Mouse (Mus musculus) forebrain, embryonic 13.5 days (tissue): ENCODE data around the gene Kntc1. TPM values are rescaled to one million over a fixed set of nuclear protein-coding genes. Genes with fewer than 3 reads are reported as not detected.
"Not testable (repeated sequence)": the region's sequence is repeated elsewhere in the genome, so short reads cannot be mapped to it uniquely, and the experiment has no call there.

ENCODE experiments used
- ATAC-seq: fragments of 200-750 bp; cut with Nextera tagmentation; 2 replicates; pipeline ENCODE4 v1.8.0; 2017
- H3K27ac ChIP-seq: fragments of 300-500 bp; sonication (generic); 2 replicates; pipeline ENCODE4 v1.5.1; 2015; ENCODE audit warnings: inconsistent platforms, mild to moderate bottlenecking, moderate library complexity
- H3K27me3 ChIP-seq: fragments of 300-500 bp; sonication (generic); 2 replicates; pipeline ENCODE4 v1.6.1; 2015; ENCODE audit warnings: mild to moderate bottlenecking, inconsistent platforms
- H3K36me3 ChIP-seq: fragments of 300-500 bp; sonication (generic); 2 replicates; pipeline ENCODE4 v1.6.1; 2015; ENCODE audit warnings: mild to moderate bottlenecking, inconsistent platforms; ENCODE audit not compliant: poor library complexity, severe bottlenecking
- H3K4me1 ChIP-seq: fragments of 300-500 bp; sonication (generic); 2 replicates; pipeline ENCODE4 v1.6.1; 2015; ENCODE audit warnings: inconsistent platforms
- H3K4me2 ChIP-seq: fragments of 300-500 bp; sonication (generic); 2 replicates; pipeline ENCODE4 v1.6.1; 2015; ENCODE audit warnings: inconsistent platforms, mild to moderate bottlenecking, moderate library complexity
- H3K4me3 ChIP-seq: fragments of 300-500 bp; sonication (generic); 2 replicates; pipeline ENCODE4 v1.5.1; 2015; ENCODE audit warnings: mild to moderate bottlenecking, inconsistent platforms
- H3K9ac ChIP-seq: fragments of 300-500 bp; sonication (generic); 2 replicates; pipeline ENCODE4 v1.6.1; 2015; ENCODE audit warnings: mild to moderate bottlenecking, inconsistent platforms
- H3K9me3 ChIP-seq: fragments of 300-500 bp; sonication (generic); replicated peaks from 2 replicates; pipeline ENCODE4 v1.6.1; 2016; ENCODE audit warnings: inconsistent platforms
- WGBS: fragments of 180-500 bp; shearing (Covaris S2); methylation state at CpG from one replicate; pipeline ENCODE4 v1.1.7; 2015; 5-methylcytosine and 5-hydroxymethylcytosine counted together
- polyA plus RNA-seq: library from polyadenylated mRNA; unstranded; fragments of >200 nt; fragmentation: Nextera tagmentation; extraction: Ambion mirVana; gene quantifications from 2 replicates; pipeline ENCODE4 v1.2.1, GENCODE M21; 2015

The Kntc1 gene
- 28.1 and 28.3 TPM in 2 replicates for polyA plus RNA-seq

- peak; percentile 98 for ATAC-seq
- no peaks in the 10 kb centered on the region for H3K27me3 ChIP-seq
- peak within 1 kb of the TSS; percentile 77 for H3K9ac ChIP-seq
- H3K27ac ChIP-seq: peak within 1 kb of the TSS; percentile 98
- WGBS: under 1% methylated on average over 63 of the region's 63 CpGs
- H3K4me3 ChIP-seq: peak within 1 kb of the TSS; percentile 74
- no peaks in the 10 kb centered on the region for H3K9me3 ChIP-seq
- peaks cover 13% of the 10 kb centered on the region for H3K36me3 ChIP-seq
- H3K4me1 ChIP-seq: peaks cover 37% of the 10 kb centered on the region
- peak within 1 kb of the TSS; percentile 83 for H3K4me2 ChIP-seq
These were observed at the start of gene Kntc1, which contains the start of gene Rsrc2 for GRCm38 (mm10) chr5:123749065-123750064. Gene Kntc1, plus strand, starts transcription at chr5:123749716. Gene Rsrc2, minus strand, starts transcription at chr5:123749414.

- Histone ChIP-seq H3K9me3 (no peaks in the 10 kb centered on the region), H3K4me2 (no peak overlapping the region), H3K4me3 (no peak overlapping the region), H3K36me3 (peaks cover 79% of the 10 kb centered on the region), H3K27me3 (no peaks in the 10 kb centered on the region), H3K27ac (no peak overlapping the region; the same call in 1 of the 2 replicates), H3K9ac (no peak overlapping the region), H3K4me1 (no peaks in the 10 kb centered on the region)
- ATAC-seq: no peak
- whole genome bisulfite sequencing: 75% methylated on average over 11 of the region's 11 CpGs
These were observed 48.9 kb upstream of the Kntc1 start for GRCm38 (mm10) chr5:123700625-123701024.

- no peak for ATAC-seq
- 95% methylated on average over 12 of the region's 12 CpGs for WGBS
These were observed 40.9 kb upstream of the Kntc1 start for GRCm38 (mm10) chr5:123708598-123708997.

GRCm38 (mm10) chr5:123709571-123709970, 39.9 kb upstream of the Kntc1 start:
- H3K4me3 ChIP-seq: no peak overlapping the region
- 93% methylated on average over 4 of the region's 4 CpGs for WGBS
- H3K9ac ChIP-seq: no peak overlapping the region
- H3K9me3 ChIP-seq: no peaks in the 10 kb centered on the region
- H3K27ac ChIP-seq: no peak overlapping the region
- no peaks in the 10 kb centered on the region for H3K4me1 ChIP-seq
- H3K4me2 ChIP-seq: no peak overlapping the region
- H3K36me3 ChIP-seq: peaks cover 96% of the 10 kb centered on the region
- ATAC-seq: no peak
- no peaks in the 10 kb centered on the region for H3K27me3 ChIP-seq

More at GRCm38 (mm10) chr5:123708598-123708997, 40.9 kb upstream of the Kntc1 start:
- no peaks in the 10 kb centered on the region for H3K27me3 ChIP-seq
- H3K4me2 ChIP-seq: no peak overlapping the region
- H3K36me3 ChIP-seq: peaks cover 96% of the 10 kb centered on the region
- no peak overlapping the region for H3K4me3 ChIP-seq
- no peaks in the 10 kb centered on the region for H3K4me1 ChIP-seq
- no peaks in the 10 kb centered on the region for H3K9me3 ChIP-seq
- H3K27ac ChIP-seq: no peak overlapping the region
- H3K9ac ChIP-seq: no peak overlapping the region

GRCm38 (mm10) chr5:123713782-123714181, 35.7 kb upstream of the Kntc1 start:
- Histone ChIP-seq H3K9ac (no peak overlapping the region), H3K27me3 (no peaks in the 10 kb centered on the region), H3K36me3 (peaks cover 84% of the 10 kb centered on the region), H3K9me3 (no peaks in the 10 kb centered on the region), H3K4me1 (peaks cover 16% of the 10 kb centered on the region), H3K4me2 (no peak overlapping the region), H3K4me3 (no peak overlapping the region), H3K27ac (no peak overlapping the region)
- 96% methylated on average over 6 of the region's 6 CpGs for WGBS
- no peak for ATAC-seq

GRCm38 (mm10) chr5:123714622-123715021, 34.9 kb upstream of the Kntc1 start:
- ATAC-seq: no peak

GRCm38 (mm10) chr5:123720328-123721311, 28.9 kb upstream of the Kntc1 start, which contains the start of gene Zcchc8:
Gene Zcchc8, minus strand, starts transcription at chr5:123721100.
- Histone ChIP-seq H3K9me3 (no peaks in the 10 kb centered on the region), H3K9ac (peak within 1 kb of the TSS; percentile 87), H3K27me3 (no peaks in the 10 kb centered on the region), H3K27ac (peak within 1 kb of the TSS; percentile 84), H3K4me1 (peaks cover 28% of the 10 kb centered on the region), H3K36me3 (peaks cover 20% of the 10 kb centered on the region), H3K4me2 (peak within 1 kb of the TSS; percentile 86), H3K4me3 (peak within 1 kb of the TSS; percentile 92)
- ATAC-seq: peak; percentile 100
- WGBS: under 1% methylated on average over 83 of the region's 83 CpGs

More at GRCm38 (mm10) chr5:123714622-123715021, 34.9 kb upstream of the Kntc1 start:
- Histone ChIP-seq H3K27me3 (no peaks in the 10 kb centered on the region), H3K9ac (no peak overlapping the region), H3K27ac (no peak overlapping the region), H3K9me3 (no peaks in the 10 kb centered on the region), H3K4me2 (no peak overlapping the region), H3K4me3 (no peak overlapping the region), H3K4me1 (peaks cover 24% of the 10 kb centered on the region), H3K36me3 (peaks cover 77% of the 10 kb centered on the region)
- WGBS: 93% methylated on average over 4 of the region's 4 CpGs

- ATAC-seq, H3K9me3 ChIP-seq, H3K27ac ChIP-seq, H3K9ac ChIP-seq, H3K4me3 ChIP-seq, H3K27me3 ChIP-seq, H3K4me2 ChIP-seq: not testable (repeated sequence)
- Histone ChIP-seq H3K4me1 (peaks cover 12% of the 10 kb centered on the region), H3K36me3 (peaks cover 18% of the 10 kb centered on the region)
- WGBS: 87% methylated on average over 7 of the region's 7 CpGs
These were observed 25.7 kb upstream of the Kntc1 start for GRCm38 (mm10) chr5:123723816-123724215.

- H3K9ac ChIP-seq: no peak overlapping the region
- WGBS: 91% methylated on average over 2 of the region's 2 CpGs
- H3K4me2 ChIP-seq: no peak overlapping the region
- H3K4me1 ChIP-seq: no peaks in the 10 kb centered on the region
- no peaks in the 10 kb centered on the region for H3K27me3 ChIP-seq
- H3K36me3 ChIP-seq: peaks cover 84% of the 10 kb centered on the region
- H3K4me3 ChIP-seq: no peak overlapping the region
- no peaks in the 10 kb centered on the region for H3K9me3 ChIP-seq
- no peak for ATAC-seq
- H3K27ac ChIP-seq: no peak overlapping the region
These were observed 18.5 kb upstream of the Kntc1 start for GRCm38 (mm10) chr5:123730981-123731380.

GRCm38 (mm10) chr5:123744358-123744757, 5.2 kb upstream of the Kntc1 start:
- Histone ChIP-seq H3K4me3 (no peak overlapping the region), H3K27me3 (no peaks in the 10 kb centered on the region), H3K27ac (no peak overlapping the region), H3K36me3 (peaks cover 41% of the 10 kb centered on the region), H3K4me1 (peaks cover 22% of the 10 kb centered on the region), H3K9me3 (no peaks in the 10 kb centered on the region), H3K9ac (no peak overlapping the region), H3K4me2 (no peak overlapping the region)
- 83% methylated on average over 2 of the region's 2 CpGs for WGBS
- no peak for ATAC-seq

GRCm38 (mm10) chr5:123746253-123746652, 3.3 kb upstream of the Kntc1 start:
- ATAC-seq: no peak
- Histone ChIP-seq H3K9ac (peak overlapping the region; percentile 77), H3K4me1 (peaks cover 37% of the 10 kb centered on the region), H3K27ac (no peak overlapping the region), H3K4me2 (peak overlapping the region; percentile 83), H3K4me3 (peak overlapping the region; percentile 74), H3K27me3 (no peaks in the 10 kb centered on the region), H3K36me3 (peaks cover 27% of the 10 kb centered on the region), H3K9me3 (no peaks in the 10 kb centered on the region)
